Mouse (Mus musculus) stomach, embryonic 15.5 days (tissue): Measurements from ENCODE around the gene Rpl9-ps6. TPM values are rescaled to one million over a fixed set of nuclear protein-coding genes. Genes with fewer than 3 reads are reported as not detected.
"Not testable (repeated sequence)": the region's sequence is repeated elsewhere in the genome, so short reads cannot be mapped to it uniquely, and the experiment has no call there.

Source experiments
- ATAC-seq: fragments of 200-750 bp; cut with Nextera tagmentation; 2 replicates; pipeline ENCODE4 v1.8.0; 2017; ENCODE audit warnings: low read depth, moderate number of reproducible peaks, moderate TSS enrichment; ENCODE audit not compliant: insufficient read depth, low FRiP score
- H3K27ac ChIP-seq: fragments of 300-500 bp; sonication (generic); 2 replicates; pipeline ENCODE4 v1.5.1; 2015; ENCODE audit warnings: mild to moderate bottlenecking, inconsistent platforms
- H3K27me3 ChIP-seq: fragments of 300-500 bp; sonication (generic); replicated peaks from 2 replicates; pipeline ENCODE4 v1.6.1; 2015; ENCODE audit warnings: inconsistent platforms
- H3K36me3 ChIP-seq: fragments of 300-500 bp; sonication (generic); 2 replicates; pipeline ENCODE4 v1.6.1; 2015; ENCODE audit warnings: inconsistent platforms
- H3K4me1 ChIP-seq: fragments of 300-500 bp; sonication (generic); 2 replicates; pipeline ENCODE4 v1.6.1; 2015; ENCODE audit warnings: inconsistent platforms
- H3K4me2 ChIP-seq: fragments of 300-500 bp; sonication (generic); 2 replicates; pipeline ENCODE4 v1.6.1; 2015; ENCODE audit warnings: mild to moderate bottlenecking, inconsistent platforms
- H3K4me3 ChIP-seq: fragments of 300-500 bp; sonication (generic); replicated peaks from 2 replicates; pipeline ENCODE4 v1.5.1; 2015; ENCODE audit warnings: inconsistent platforms
- H3K9ac ChIP-seq: fragments of 300-500 bp; sonication (generic); 2 replicates; pipeline ENCODE4 v1.6.1; 2015; ENCODE audit warnings: inconsistent platforms
- H3K9me3 ChIP-seq: fragments of 300-500 bp; sonication (generic); 2 replicates; pipeline ENCODE4 v1.6.1; 2016; ENCODE audit warnings: inconsistent platforms
- WGBS: fragments of 180-500 bp; shearing (Covaris S2); methylation state at CpG from one replicate; pipeline ENCODE4 v1.1.7; 2015; 5-methylcytosine and 5-hydroxymethylcytosine counted together
- polyA plus RNA-seq: library from polyadenylated mRNA; unstranded; fragments of >200 nt; fragmentation: Nextera tagmentation; extraction: Ambion mirVana; gene quantifications from 2 replicates; pipeline ENCODE4 v1.2.1, GENCODE M21; 2015

Gene Rpl9-ps6
- polyA plus RNA-seq, 1 experiment from 2014 or later = 258 TPM

DNA sequence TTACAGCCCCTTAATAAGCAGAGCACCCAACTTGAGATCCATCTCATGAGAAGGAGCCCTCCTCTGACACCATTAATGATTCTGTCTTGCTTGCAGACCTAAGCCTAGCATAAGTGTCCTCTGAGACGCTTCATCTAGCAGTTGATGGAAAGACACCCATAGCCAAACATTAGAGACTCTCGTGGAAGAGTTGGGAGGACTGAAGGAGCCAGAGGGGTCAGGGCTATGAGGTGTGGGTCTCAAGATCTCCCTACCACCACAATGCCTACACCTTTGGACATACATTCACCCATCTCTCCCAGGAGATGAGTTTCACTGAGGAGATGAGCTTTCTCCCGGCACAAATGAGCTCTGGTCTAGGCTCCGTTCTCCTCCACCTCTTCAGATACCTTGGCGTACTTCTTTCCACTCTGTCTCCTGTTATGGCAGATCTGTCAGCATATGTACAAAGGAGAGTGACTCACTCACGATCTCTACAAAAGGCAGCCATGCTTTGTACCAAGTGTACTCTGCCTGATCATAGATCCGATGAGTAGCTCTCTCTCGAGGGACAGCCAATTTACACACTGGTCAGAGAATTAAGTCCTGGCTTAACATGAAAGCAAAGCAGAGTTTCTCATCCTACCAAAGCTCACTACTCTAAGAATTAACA is 14.5 kb upstream of the Rpl9-ps6 start:
- 79% methylated on average over 8 of the region's 8 CpGs for WGBS
- H3K27ac ChIP-seq = peak overlapping the region; percentile 26; the same call in 1 of the 2 replicates
- H3K36me3 ChIP-seq = no peaks in the 10 kb centered on the region
- H3K4me3 ChIP-seq = no peak overlapping the region
- no peaks in the 10 kb centered on the region for H3K27me3 ChIP-seq
- no peak for ATAC-seq
- no peak overlapping the region for H3K9ac ChIP-seq
- no peaks in the 10 kb centered on the region for H3K9me3 ChIP-seq
- no peak overlapping the region for H3K4me2 ChIP-seq
- peaks cover 5% of the 10 kb centered on the region; the same call in 1 of the 2 replicates for H3K4me1 ChIP-seq

DNA sequence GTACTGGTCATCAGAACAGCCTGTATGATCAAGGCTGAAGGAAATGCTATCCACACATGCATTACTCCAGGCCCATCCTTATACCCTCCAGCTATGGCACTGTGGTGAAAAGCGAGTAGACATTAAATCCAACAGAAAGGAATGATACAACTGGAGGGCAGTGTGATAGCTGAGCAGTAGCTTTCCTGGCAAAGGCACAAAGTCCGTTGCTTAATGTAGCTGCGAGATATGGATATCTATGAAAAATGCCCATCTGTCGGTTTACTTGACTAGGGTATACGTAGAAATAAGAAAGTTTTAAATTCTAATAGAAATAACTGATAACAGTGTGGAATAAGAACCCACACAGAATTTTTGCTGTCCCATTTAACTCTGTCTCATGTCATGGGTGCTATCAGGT is 13.9 kb upstream of the Rpl9-ps6 start:
- ATAC-seq = no peak
- Histone ChIP-seq H3K36me3 (no peaks in the 10 kb centered on the region), H3K27ac (no peak overlapping the region), H3K27me3 (no peaks in the 10 kb centered on the region), H3K4me3 (no peak overlapping the region), H3K4me1 (peaks cover 5% of the 10 kb centered on the region; the same call in 1 of the 2 replicates), H3K9ac (no peak overlapping the region), H3K9me3 (no peaks in the 10 kb centered on the region), H3K4me2 (no peak overlapping the region)
- WGBS = 73% methylated on average over 5 of the region's 5 CpGs

DNA sequence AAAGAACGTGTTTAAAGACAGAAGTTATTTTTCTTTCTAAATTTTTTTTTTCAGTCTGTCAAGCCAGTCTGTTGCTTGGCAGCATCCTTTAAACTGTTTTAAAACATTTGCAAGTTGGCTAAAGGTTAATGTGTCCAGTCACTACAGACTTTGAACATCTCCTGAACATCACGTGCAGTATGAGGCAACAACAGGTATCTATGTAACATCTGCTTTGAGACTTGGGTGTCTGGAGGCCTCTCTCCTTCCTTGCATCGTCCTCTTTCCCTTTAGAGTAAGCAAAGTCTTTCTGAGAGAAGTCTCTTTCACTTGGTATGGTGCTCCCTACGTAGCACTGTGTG is 10.3 kb upstream of the Rpl9-ps6 start:
- Histone ChIP-seq H3K9me3 (no peaks in the 10 kb centered on the region), H3K4me3 (no peak overlapping the region), H3K4me1 (no peaks in the 10 kb centered on the region), H3K27ac (no peak overlapping the region), H3K9ac (no peak overlapping the region), H3K36me3 (no peaks in the 10 kb centered on the region), H3K27me3 (no peaks in the 10 kb centered on the region), H3K4me2 (no peak overlapping the region)
- no peak for ATAC-seq
- 69% methylated on average over 4 of the region's 4 CpGs for WGBS

DNA sequence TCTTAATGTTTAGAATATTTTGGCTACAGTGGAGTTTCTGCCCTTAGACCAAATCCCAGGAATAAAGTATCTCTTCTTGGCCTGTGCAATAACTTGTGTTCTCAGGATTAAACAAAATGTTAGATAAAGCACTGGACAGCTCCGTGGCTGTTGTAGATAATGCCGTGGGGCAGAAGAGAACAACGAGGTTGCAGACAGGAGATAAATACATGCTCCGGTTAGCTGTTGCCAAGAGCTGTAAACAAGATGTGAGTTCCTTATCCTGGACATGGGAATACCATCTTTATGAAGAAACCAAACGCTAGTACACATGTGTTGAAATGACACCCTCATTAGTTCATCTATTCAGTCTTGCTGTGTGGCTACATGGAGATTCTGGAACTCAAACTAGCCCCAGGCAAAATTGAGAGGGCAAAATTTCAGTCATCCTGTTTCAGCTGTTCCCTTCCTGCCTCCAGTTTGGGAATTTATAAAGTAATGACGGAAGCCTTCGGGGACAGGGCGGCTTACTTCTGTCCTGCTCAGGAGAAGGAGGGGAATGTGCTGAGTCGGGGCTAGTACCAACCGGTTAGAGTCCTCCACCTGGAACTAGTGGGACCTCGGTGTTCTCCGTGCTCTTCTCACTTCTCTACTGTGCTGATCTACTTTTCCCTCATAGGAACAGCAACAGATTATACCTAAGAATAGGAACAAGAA is 9.8 kb upstream of the Rpl9-ps6 start:
- Histone ChIP-seq H3K4me1 (no peaks in the 10 kb centered on the region), H3K9me3 (no peaks in the 10 kb centered on the region), H3K27ac (no peak overlapping the region), H3K9ac (no peak overlapping the region), H3K36me3 (no peaks in the 10 kb centered on the region), H3K4me2 (no peak overlapping the region), H3K4me3 (no peak overlapping the region), H3K27me3 (no peaks in the 10 kb centered on the region)
- ATAC-seq = peak; percentile 88; the same call in 1 of the 2 replicates
- WGBS = 69% methylated on average over 12 of the region's 12 CpGs

DNA sequence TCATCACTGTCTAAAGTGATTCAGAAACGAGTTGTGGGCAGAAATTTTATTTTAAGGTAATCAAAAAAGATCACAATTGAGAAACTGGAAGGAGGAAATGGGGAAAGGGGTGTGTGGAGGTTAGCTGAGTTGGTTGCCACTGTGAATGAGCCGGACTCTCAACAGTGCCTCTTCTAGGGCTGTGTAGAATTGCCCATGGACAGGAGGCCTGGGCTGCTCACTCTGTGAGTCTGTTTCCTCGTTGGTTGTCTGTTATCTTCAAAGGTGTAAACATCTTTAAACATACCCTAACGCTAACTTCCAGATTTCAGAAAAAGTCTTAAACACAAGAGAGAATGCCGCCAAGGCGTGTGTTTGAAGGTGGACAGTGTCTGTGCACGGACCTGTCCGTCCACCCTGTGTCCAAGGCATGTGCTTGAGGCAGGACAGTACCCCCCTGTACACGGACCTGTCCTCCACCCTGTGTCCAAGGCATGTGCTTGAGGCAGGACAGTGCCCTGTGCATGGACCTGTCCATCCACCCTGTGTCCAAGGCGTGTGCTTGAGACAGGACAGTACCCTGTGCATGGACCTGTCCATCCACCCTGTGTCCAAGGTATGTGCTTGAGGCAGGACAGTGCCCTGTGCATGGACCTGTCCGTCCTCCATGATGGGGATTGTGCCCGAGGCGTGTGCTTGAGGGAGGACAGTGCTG is 4.3 kb upstream of the Rpl9-ps6 start:
- ATAC-seq = no peak; the same call in 1 of the 2 replicates
- no peak overlapping the region for H3K4me3 ChIP-seq
- WGBS = 76% methylated on average over 13 of the region's 13 CpGs
- H3K27me3 ChIP-seq = no peaks in the 10 kb centered on the region
- no peaks in the 10 kb centered on the region for H3K4me1 ChIP-seq
- H3K9ac ChIP-seq = no peak overlapping the region
- no peak overlapping the region for H3K27ac ChIP-seq
- H3K4me2 ChIP-seq = no peak overlapping the region
- H3K36me3 ChIP-seq = no peaks in the 10 kb centered on the region
- no peaks in the 10 kb centered on the region for H3K9me3 ChIP-seq

DNA sequence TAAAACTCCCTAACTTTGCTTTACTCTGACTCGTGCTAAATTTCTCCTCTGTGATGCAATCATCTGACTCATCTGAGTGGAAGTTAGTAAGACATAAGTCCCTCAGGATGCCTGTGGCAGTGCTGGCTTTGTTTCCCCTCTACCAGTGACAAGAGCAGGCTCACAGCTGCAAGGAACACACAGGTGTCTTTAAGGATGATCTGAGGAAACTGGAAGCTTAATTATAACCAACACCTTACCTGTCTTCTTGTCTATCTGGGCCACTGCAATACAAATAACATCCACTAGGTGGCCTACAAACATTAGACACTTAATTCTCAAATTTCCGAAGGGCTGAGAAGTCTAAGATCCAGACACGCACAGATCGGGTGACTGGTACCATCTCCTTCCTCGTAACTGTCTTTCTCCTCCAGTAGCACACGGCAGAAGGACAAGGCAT is 3.7 kb upstream of the Rpl9-ps6 start:
- no peaks in the 10 kb centered on the region for H3K27me3 ChIP-seq
- H3K9me3 ChIP-seq = no peaks in the 10 kb centered on the region
- no peak overlapping the region for H3K4me2 ChIP-seq
- ATAC-seq = no peak
- no peaks in the 10 kb centered on the region for H3K4me1 ChIP-seq
- H3K36me3 ChIP-seq = no peaks in the 10 kb centered on the region
- 25% methylated on average over 6 of the region's 6 CpGs for WGBS
- H3K4me3 ChIP-seq = no peak overlapping the region
- no peak overlapping the region for H3K9ac ChIP-seq
- no peak overlapping the region for H3K27ac ChIP-seq

DNA sequence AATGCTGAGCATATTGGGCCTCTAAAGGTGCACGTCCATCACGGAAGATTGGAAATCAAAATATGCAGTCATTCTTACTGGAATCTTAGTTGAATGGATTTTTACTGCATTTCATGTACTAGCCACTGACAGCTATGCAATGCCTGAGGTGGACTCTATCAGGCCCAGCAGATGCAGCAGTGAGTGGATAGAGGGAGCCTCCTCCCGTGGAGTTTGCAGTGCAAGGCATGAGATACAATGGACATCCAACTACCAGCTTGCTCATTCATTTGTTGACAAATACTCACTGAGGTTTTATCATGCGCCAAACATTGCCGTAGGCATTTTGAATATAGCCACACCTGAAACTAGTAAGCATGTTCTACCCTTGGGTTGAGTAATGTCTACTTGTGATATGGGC is 947 bp upstream of the Rpl9-ps6 start:
- no peak for ATAC-seq
- no peak overlapping the region for H3K9ac ChIP-seq
- 90% methylated on average over 5 of the region's 5 CpGs for WGBS

DNA sequence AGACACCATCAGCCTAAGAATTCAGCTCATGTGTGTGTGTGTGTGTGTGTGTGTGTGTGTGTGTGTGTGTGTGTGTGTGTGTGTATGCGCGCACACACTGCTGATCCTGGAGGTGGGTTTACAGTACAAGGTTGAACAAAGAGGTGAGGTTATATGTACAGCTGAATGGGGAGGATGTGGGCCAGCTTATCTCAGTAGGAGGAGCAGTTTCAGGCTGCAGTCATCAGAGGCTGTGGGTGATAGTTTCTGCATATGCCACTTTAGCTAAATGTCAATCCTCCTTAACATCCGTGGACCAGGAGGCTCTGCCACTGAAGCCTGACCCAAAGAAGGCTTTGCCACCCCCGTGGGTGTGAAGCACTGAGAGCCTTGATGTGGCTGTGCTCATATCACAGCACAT is 1.1 kb downstream of the Rpl9-ps6 start:
- no peaks in the 10 kb centered on the region for H3K9me3 ChIP-seq
- no peak overlapping the region for H3K4me2 ChIP-seq
- no peak overlapping the region for H3K9ac ChIP-seq
- no peaks in the 10 kb centered on the region for H3K4me1 ChIP-seq
- no peak overlapping the region for H3K4me3 ChIP-seq
- no peak for ATAC-seq
- whole genome bisulfite sequencing = 67% methylated on average over 4 of the region's 4 CpGs
- H3K36me3 ChIP-seq = no peaks in the 10 kb centered on the region
- no peaks in the 10 kb centered on the region for H3K27me3 ChIP-seq
- no peak overlapping the region for H3K27ac ChIP-seq

More for the DNA sequence above, 947 bp upstream of the Rpl9-ps6 start:
- no peaks in the 10 kb centered on the region for H3K36me3 ChIP-seq
- H3K4me3 ChIP-seq = no peak overlapping the region
- H3K9me3 ChIP-seq = no peaks in the 10 kb centered on the region
- H3K4me2 ChIP-seq = no peak overlapping the region
- H3K27ac ChIP-seq = no peak overlapping the region
- no peaks in the 10 kb centered on the region for H3K27me3 ChIP-seq
- no peaks in the 10 kb centered on the region for H3K4me1 ChIP-seq

DNA sequence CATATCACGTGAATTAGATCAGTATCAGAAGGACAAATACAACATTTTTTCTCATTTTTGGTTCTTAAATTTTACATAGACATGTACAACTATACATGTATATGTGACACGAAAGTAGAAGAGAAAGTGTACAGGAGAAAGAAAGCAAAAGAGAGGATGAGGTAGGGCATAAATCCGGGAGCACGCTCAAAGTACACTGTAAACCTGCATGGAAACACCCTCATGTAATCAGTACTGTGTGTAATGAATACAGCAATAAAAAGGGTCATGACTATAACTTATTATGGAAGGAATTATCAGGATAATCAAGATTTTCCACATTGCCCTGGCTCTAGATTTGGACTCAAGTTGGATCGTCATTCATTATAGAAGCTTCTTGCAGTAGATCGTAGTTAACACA is 3.3 kb downstream of the Rpl9-ps6 start:
- Histone ChIP-seq H3K4me3 (no peak overlapping the region), H3K27me3 (no peaks in the 10 kb centered on the region), H3K4me1 (no peaks in the 10 kb centered on the region), H3K27ac (no peak overlapping the region), H3K9me3 (no peaks in the 10 kb centered on the region), H3K4me2 (no peak overlapping the region), H3K36me3 (no peaks in the 10 kb centered on the region), H3K9ac (no peak overlapping the region)
- no peak for ATAC-seq
- 86% methylated on average over 6 of the region's 6 CpGs for WGBS

DNA sequence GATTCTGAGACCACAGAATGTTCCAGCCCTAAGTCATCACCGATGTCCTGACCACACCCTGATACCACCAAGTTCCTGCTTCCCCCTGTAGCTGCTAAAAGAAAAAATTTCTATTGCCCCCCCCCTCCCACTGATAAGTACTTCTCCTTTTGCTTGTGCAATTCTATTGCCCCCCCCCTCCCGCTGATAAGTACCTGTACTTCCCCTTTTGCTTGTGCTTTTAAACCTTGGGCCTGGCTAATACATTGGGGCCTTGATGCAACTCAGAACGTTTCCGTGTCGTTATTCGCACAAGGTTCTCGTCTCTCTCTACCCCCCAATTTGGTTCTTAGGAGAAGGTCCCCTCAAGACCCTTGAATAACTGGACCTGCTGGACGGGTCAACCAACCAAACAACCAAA is 8.7 kb downstream of the Rpl9-ps6 start:
- not testable (repeated sequence) for H3K27me3 ChIP-seq, H3K27ac ChIP-seq, H3K4me3 ChIP-seq, ATAC-seq, H3K4me2 ChIP-seq, H3K9ac ChIP-seq, H3K9me3 ChIP-seq, H3K4me1 ChIP-seq, H3K36me3 ChIP-seq
- 89% methylated on average over 8 of the region's 8 CpGs for WGBS

DNA sequence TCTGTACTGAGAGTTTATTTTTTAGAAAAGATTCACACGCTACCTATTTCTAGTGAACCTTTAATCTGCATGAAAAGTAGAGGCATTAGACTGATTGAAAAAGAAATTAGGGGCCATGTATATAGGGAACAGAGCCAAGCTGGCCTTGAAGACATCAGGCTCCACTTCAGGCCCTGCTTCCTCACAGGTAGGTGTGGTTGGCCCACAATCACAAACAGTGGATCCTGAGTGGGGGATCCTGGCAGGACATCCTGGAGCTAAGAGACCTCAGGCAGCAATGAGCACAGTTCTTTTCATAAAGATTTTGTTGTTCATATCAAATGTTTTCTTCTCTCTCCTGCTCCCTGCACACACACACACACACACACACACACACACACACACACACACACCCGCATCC is 9.6 kb downstream of the Rpl9-ps6 start:
- WGBS = 85% methylated on average over 2 of the region's 2 CpGs

DNA sequence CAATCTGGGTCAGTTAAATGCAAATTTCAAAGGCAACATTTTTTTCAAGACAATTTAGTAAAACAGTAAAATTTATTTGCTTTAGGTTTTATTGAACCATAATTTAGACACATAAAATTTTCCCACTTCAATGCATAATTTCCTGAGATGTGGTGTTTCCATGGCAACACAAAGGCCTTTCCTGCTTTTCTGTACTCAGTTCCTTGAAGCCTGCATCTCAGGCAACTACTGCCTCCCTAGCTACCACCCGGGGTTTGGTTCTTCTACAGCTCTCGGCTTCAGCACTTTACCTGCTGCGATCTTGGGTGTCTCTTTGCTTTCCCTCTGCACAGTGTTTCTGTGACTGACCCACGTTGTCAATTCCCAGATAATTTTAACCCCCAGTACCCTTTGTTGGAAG is 14.1 kb downstream of the Rpl9-ps6 start:
- no peak overlapping the region for H3K4me2 ChIP-seq
- no peak for ATAC-seq

More for the DNA sequence above, 9.6 kb downstream of the Rpl9-ps6 start:
- Histone ChIP-seq H3K27me3 (no peaks in the 10 kb centered on the region), H3K27ac (no peak overlapping the region), H3K4me3 (no peak overlapping the region), H3K4me2 (no peak overlapping the region), H3K9ac (no peak overlapping the region), H3K4me1 (no peaks in the 10 kb centered on the region), H3K36me3 (no peaks in the 10 kb centered on the region), H3K9me3 (no peaks in the 10 kb centered on the region)
- no peak for ATAC-seq

More for the DNA sequence above, 14.1 kb downstream of the Rpl9-ps6 start:
- Histone ChIP-seq H3K27ac (no peak overlapping the region), H3K4me1 (no peaks in the 10 kb centered on the region), H3K4me3 (no peak overlapping the region), H3K9me3 (no peaks in the 10 kb centered on the region), H3K27me3 (no peaks in the 10 kb centered on the region), H3K9ac (no peak overlapping the region), H3K36me3 (no peaks in the 10 kb centered on the region)
- 72% methylated on average over 4 of the region's 4 CpGs for WGBS
